Mouse (Mus musculus) liver, postnatal 0 days (tissue): ENCODE measurements around the gene Syt8. TPM values are rescaled to one million over a fixed set of nuclear protein-coding genes. Genes with fewer than 3 reads are reported as not detected.
A peak's percentile ranks its signal among the peaks of the same experiment; 100 is the strongest.

Experiments used
- ATAC-seq: fragments of 200-750 bp; cut with Nextera tagmentation; 2 replicates; pipeline ENCODE4 v1.8.0; 2017; ENCODE audit warnings: mild to moderate bottlenecking, moderate library complexity
- DNase-seq: peaks from one replicate; pipeline ENCODE4 v3.0.0-alpha.2; 2016
- H3K27ac ChIP-seq: fragments of 300-500 bp; sonication (generic); 2 replicates; pipeline ENCODE4 v1.5.1; 2014; ENCODE audit warnings: antibody characterized with exemption, moderate library complexity, mild to moderate bottlenecking, low read depth
- H3K27me3 ChIP-seq: fragments of 300-500 bp; sonication (generic); 2 replicates; pipeline ENCODE4 v1.6.1; 2014; ENCODE audit warnings: low read length, control low read depth, mixed read lengths; ENCODE audit not compliant: insufficient read depth
- H3K36me3 ChIP-seq: fragments of 300-500 bp; sonication (generic); replicated peaks from 2 replicates; pipeline ENCODE4 v1.6.1; 2014; ENCODE audit warnings: mild to moderate bottlenecking, control low read depth, low read length, moderate library complexity, mixed read lengths; ENCODE audit not compliant: insufficient read depth
- H3K4me1 ChIP-seq: fragments of 300-500 bp; sonication (generic); 2 replicates; pipeline ENCODE4 v1.6.1; 2014; ENCODE audit warnings: antibody characterized with exemption, mild to moderate bottlenecking, control low read depth; ENCODE audit not compliant: insufficient read depth
- H3K4me2 ChIP-seq: fragments of 300-500 bp; sonication (generic); 2 replicates; pipeline ENCODE4 v1.6.1; 2014; ENCODE audit warnings: low read depth, mild to moderate bottlenecking, low read length, moderate library complexity, mixed read lengths
- H3K4me3 ChIP-seq: fragments of 300-500 bp; sonication (generic); 2 replicates; pipeline ENCODE4 v1.5.1; 2014; ENCODE audit warnings: low read depth, low read length
- H3K9ac ChIP-seq: fragments of 300-500 bp; sonication (generic); replicated peaks from 2 replicates; pipeline ENCODE4 v1.6.1; 2014; ENCODE audit warnings: mild to moderate bottlenecking, moderate library complexity
- H3K9me3 ChIP-seq: fragments of 300-500 bp; sonication (generic); 2 replicates; pipeline ENCODE4 v1.6.1; 2016; ENCODE audit warnings: mild to moderate bottlenecking, control low read depth, low read length, mixed read lengths
- CTCF ChIP-seq: sonication (generic); IDR thresholded peaks from 2 replicates; pipeline ENCODE4 v1.5.1; 2016; ENCODE audit warnings: antibody characterized with exemption, low read depth
- EP300 ChIP-seq: IDR thresholded peaks from 2 replicates; pipeline ENCODE4 v1.6.1; 2016; ENCODE audit warnings: antibody characterized with exemption, low read depth, mild to moderate bottlenecking
- WGBS: fragments of 180-500 bp; shearing (Covaris S2); extraction: QIAGEN DNeasy Blood & Tissue Kit; methylation state at CpG from one replicate; pipeline ENCODE4 v1.1.7; 2014; ENCODE audit not compliant: insufficient replicate concordance; 5-methylcytosine and 5-hydroxymethylcytosine counted together
- polyA plus RNA-seq: library from polyadenylated mRNA; unstranded; fragments of >200 nt; fragmentation: Nextera tagmentation; extraction: Ambion mirVana; gene quantifications from 2 replicates; pipeline ENCODE4 v1.2.1, GENCODE M21; 2015

The Syt8 gene
- polyA plus RNA-seq, 1 experiment from 2014 or later, result not detected

GRCm38 (mm10) chr7:142440657-142441114 lies 6.0 kb downstream of the Syt8 start:
- H3K9ac ChIP-seq, result no peak overlapping the region
- no peaks in the 10 kb centered on the region for H3K36me3 ChIP-seq
- peak; percentile 74 for TF ChIP-seq CTCF
- TF ChIP-seq EP300, result no peak
- no peaks in the 10 kb centered on the region for H3K9me3 ChIP-seq
- no peak overlapping the region for H3K27ac ChIP-seq
- no peak overlapping the region for H3K4me3 ChIP-seq
- WGBS, result 53% methylated on average over 5 of the region's 5 CpGs
- H3K4me2 ChIP-seq, result no peak overlapping the region
- DNase-seq, result peak; percentile 42
- ATAC-seq, result peak; percentile 38; the same call in 1 of the 2 replicates
- H3K4me1 ChIP-seq, result 0 out of 2 replicates have a peak, but pooled peaks cover 7% of the 10 kb centered on the region
- H3K27me3 ChIP-seq, result no peaks in the 10 kb centered on the region

GRCm38 (mm10) chr7:142441585-142441984 lies 6.9 kb downstream of the Syt8 start, which contains the start of gene Tnni2:
Gene Tnni2 (plus strand): TSS chr7:142441808.
- no peak within 1 kb of the TSS for H3K4me3 ChIP-seq
- peak within 1 kb of the TSS; percentile 80 for H3K27ac ChIP-seq
- 70% methylated on average over 9 of the region's 9 CpGs for WGBS
- H3K36me3 ChIP-seq, result no peaks in the 10 kb centered on the region
- TF ChIP-seq EP300, result no peak
- TF ChIP-seq CTCF, result no peak
- H3K9me3 ChIP-seq, result no peaks in the 10 kb centered on the region
- no peaks in the 10 kb centered on the region for H3K27me3 ChIP-seq
- no peak for DNase-seq
- 0 out of 2 replicates have a peak, but pooled peaks cover 7% of the 10 kb centered on the region for H3K4me1 ChIP-seq
- no peak within 1 kb of the TSS for H3K9ac ChIP-seq
- H3K4me2 ChIP-seq, result peak within 1 kb of the TSS; percentile 33
- ATAC-seq, result no peak

GRCm38 (mm10) chr7:142442081-142442907 lies 7.6 kb downstream of the Syt8 start:
- peak overlapping the region; percentile 80 for H3K27ac ChIP-seq
- 51% methylated on average over 9 of the region's 9 CpGs for WGBS
- ATAC-seq, result peak; percentile 52

GRCm38 (mm10) chr7:142442908-142443420 lies 8.3 kb downstream of the Syt8 start:
- Histone ChIP-seq H3K27me3 (no peaks in the 10 kb centered on the region), H3K9me3 (no peaks in the 10 kb centered on the region), H3K4me3 (no peak overlapping the region), H3K9ac (no peak overlapping the region), H3K4me2 (no peak overlapping the region; the same call in 1 of the 2 replicates), H3K36me3 (no peaks in the 10 kb centered on the region), H3K4me1 (0 out of 2 replicates have a peak, but pooled peaks cover 7% of the 10 kb centered on the region), H3K27ac (peak overlapping the region; percentile 80)
- ATAC-seq (0 out of 2 replicates have a peak, but pooled peaks have one; percentile 3), DNase-seq (no peak)
- TF ChIP-seq EP300 (no peak), CTCF (no peak)
- WGBS, result 74% methylated on average over 7 of the region's 7 CpGs

More at GRCm38 (mm10) chr7:142442081-142442907, 7.6 kb downstream of the Syt8 start:
- no peak for TF ChIP-seq CTCF
- no peak for TF ChIP-seq EP300
- no peak for DNase-seq
- no peaks in the 10 kb centered on the region for H3K27me3 ChIP-seq
- H3K36me3 ChIP-seq, result no peaks in the 10 kb centered on the region
- H3K9ac ChIP-seq, result no peak overlapping the region
- no peak overlapping the region for H3K4me3 ChIP-seq
- 0 out of 2 replicates have a peak, but pooled peaks cover 7% of the 10 kb centered on the region for H3K4me1 ChIP-seq
- H3K4me2 ChIP-seq, result peak overlapping the region; percentile 33
- H3K9me3 ChIP-seq, result no peaks in the 10 kb centered on the region

- no peak overlapping the region for H3K4me2 ChIP-seq
- H3K4me1 ChIP-seq, result 0 out of 2 replicates have a peak, but pooled peaks cover 7% of the 10 kb centered on the region
- no peak for TF ChIP-seq CTCF
- TF ChIP-seq EP300, result no peak
- no peaks in the 10 kb centered on the region for H3K36me3 ChIP-seq
- no peak overlapping the region for H3K9ac ChIP-seq
- H3K27me3 ChIP-seq, result no peaks in the 10 kb centered on the region
- DNase-seq, result no peak
- ATAC-seq, result no peak
- no peak overlapping the region for H3K27ac ChIP-seq
- no peaks in the 10 kb centered on the region for H3K9me3 ChIP-seq
- WGBS, result 75% methylated on average over 5 of the region's 5 CpGs
- no peak overlapping the region for H3K4me3 ChIP-seq
These were observed 8.8 kb downstream of the Syt8 start for GRCm38 (mm10) chr7:142443474-142443873.

- DNase-seq, result no peak
- 81% methylated on average over 6 of the region's 6 CpGs for WGBS
- H3K4me3 ChIP-seq, result no peak overlapping the region
- H3K9me3 ChIP-seq, result no peaks in the 10 kb centered on the region
- ATAC-seq, result no peak
- no peak overlapping the region for H3K9ac ChIP-seq
- no peak for TF ChIP-seq CTCF
- TF ChIP-seq EP300, result no peak
- no peak overlapping the region for H3K4me2 ChIP-seq
- H3K27me3 ChIP-seq, result no peaks in the 10 kb centered on the region
- 0 out of 2 replicates have a peak, but pooled peaks cover 7% of the 10 kb centered on the region for H3K4me1 ChIP-seq
- H3K36me3 ChIP-seq, result no peaks in the 10 kb centered on the region
- H3K27ac ChIP-seq, result no peak overlapping the region
These were observed 9.5 kb downstream of the Syt8 start for GRCm38 (mm10) chr7:142444171-142444570.
